Mouse (Mus musculus) midbrain, postnatal 0 days (tissue): ENCODE results near the gene Htra1. TPM values are rescaled to one million over a fixed set of nuclear protein-coding genes. Genes with fewer than 3 reads are reported as not detected.

Experiments used
- ATAC-seq: fragments of 200-750 bp; cut with Nextera tagmentation; 2 replicates; pipeline ENCODE4 v1.8.0; 2017; ENCODE audit warnings: moderate number of reproducible peaks, mild to moderate bottlenecking, moderate TSS enrichment, moderate library complexity; ENCODE audit not compliant: low FRiP score
- DNase-seq: peaks from one replicate; pipeline ENCODE4 v3.0.0-alpha.2; 2015; ENCODE audit warnings: low spot score
- H3K27ac ChIP-seq: fragments of 300-500 bp; sonication (generic); 2 replicates; pipeline ENCODE4 v1.5.1; 2014; ENCODE audit warnings: low read depth, mild to moderate bottlenecking, low read length, mixed read lengths
- H3K27me3 ChIP-seq: fragments of 300-500 bp; sonication (generic); 2 replicates; pipeline ENCODE4 v1.6.1; 2014; ENCODE audit warnings: low read length, control low read depth, mixed read lengths; ENCODE audit not compliant: insufficient read depth
- H3K36me3 ChIP-seq: fragments of 300-500 bp; sonication (generic); 2 replicates; pipeline ENCODE4 v1.6.1; 2014; ENCODE audit warnings: low read length, control low read depth, mixed read lengths; ENCODE audit not compliant: insufficient read depth
- H3K4me1 ChIP-seq: fragments of 300-500 bp; sonication (generic); 2 replicates; pipeline ENCODE4 v1.6.1; 2014; ENCODE audit warnings: mild to moderate bottlenecking, control low read depth, antibody characterized with exemption, low read length, mixed read lengths; ENCODE audit not compliant: insufficient read depth
- H3K4me2 ChIP-seq: fragments of 300-500 bp; sonication (generic); 2 replicates; pipeline ENCODE4 v1.6.1; 2014; ENCODE audit warnings: low read depth, mild to moderate bottlenecking, low read length, mixed read lengths; ENCODE audit not compliant: poor library complexity, severe bottlenecking
- H3K4me3 ChIP-seq: fragments of 300-500 bp; sonication (generic); 2 replicates; pipeline ENCODE4 v1.5.1; 2014; ENCODE audit warnings: low read depth, mild to moderate bottlenecking, low read length, moderate library complexity
- H3K9ac ChIP-seq: fragments of 300-500 bp; sonication (generic); replicated peaks from 2 replicates; pipeline ENCODE4 v1.6.1; 2014; ENCODE audit warnings: mild to moderate bottlenecking, low read length, moderate library complexity, mixed read lengths; ENCODE audit not compliant: poor library complexity, severe bottlenecking
- H3K9me3 ChIP-seq: fragments of 300-500 bp; sonication (generic); 2 replicates; pipeline ENCODE4 v1.6.1; 2016; ENCODE audit warnings: low read length, control low read depth
- CTCF ChIP-seq: IDR thresholded peaks from 2 replicates; pipeline ENCODE4 v1.5.1; 2016; ENCODE audit warnings: antibody characterized with exemption, mild to moderate bottlenecking
- WGBS: fragments of 180-500 bp; shearing (Covaris S2); extraction: QIAGEN DNeasy Blood & Tissue Kit; methylation state at CpG from one replicate; pipeline ENCODE4 v1.1.7; 2014; 5-methylcytosine and 5-hydroxymethylcytosine counted together
- polyA plus RNA-seq: library from polyadenylated mRNA; unstranded; fragments of >200 nt; fragmentation: Nextera tagmentation; extraction: Ambion mirVana; gene quantifications from 2 replicates; pipeline ENCODE4 v1.2.1, GENCODE M21; 2015
- total RNA-seq: library from RNA; depleted of rRNA; stranded (reverse); fragments of >200 nt; gene quantifications from 2 replicates; pipeline ENCODE4 v1.2.3, GENCODE M21; 2014

Htra1 gene
- total and polyA plus RNA-seq, 2 experiments from 2014 or later: 31.8 to 32.9 TPM

DNA sequence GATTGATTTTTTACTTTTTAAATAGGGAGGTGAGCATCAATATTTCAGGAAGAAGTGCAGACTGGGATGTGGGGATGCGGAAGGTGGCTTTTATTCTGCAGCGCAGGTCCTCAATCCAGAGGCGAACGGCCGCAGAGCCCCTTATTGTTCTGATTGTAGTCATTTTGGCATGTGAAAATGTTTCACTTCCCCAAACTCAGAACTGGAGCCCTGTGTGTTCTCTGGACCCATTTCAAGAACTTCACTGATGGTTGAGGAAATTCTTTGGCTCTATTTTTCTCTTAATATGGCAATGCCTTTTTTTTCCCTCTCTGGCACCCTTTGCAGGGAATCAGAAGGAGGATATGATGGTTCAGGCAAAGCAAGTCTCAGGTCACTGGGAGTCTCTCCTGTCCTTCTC, 33.2 kb downstream of the Htra1 start:
- no peaks in the 10 kb centered on the region for H3K27me3 ChIP-seq
- WGBS: 74% methylated on average over 5 of the region's 5 CpGs
- no peak for ATAC-seq

DNA sequence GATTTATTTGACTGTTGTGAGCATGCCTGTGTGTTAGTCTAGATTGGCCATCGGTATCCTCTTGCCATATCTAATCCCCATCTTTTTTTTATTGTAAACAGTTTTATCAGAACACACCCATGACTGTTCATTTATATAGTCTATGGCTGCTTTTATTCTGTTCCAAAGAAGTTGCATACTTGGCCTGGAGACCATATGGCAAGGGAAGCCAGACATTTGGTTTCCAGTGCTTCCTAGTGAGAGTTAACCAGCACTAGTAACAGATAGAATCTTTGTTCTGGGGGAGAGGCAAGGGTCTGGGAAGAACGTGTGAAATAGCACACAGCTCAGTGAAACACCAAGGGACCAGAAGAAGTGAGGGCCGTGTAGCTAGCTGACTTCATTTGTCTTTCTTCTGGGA, 33.6 kb downstream of the Htra1 start:
- H3K27me3 ChIP-seq: no peaks in the 10 kb centered on the region
- no peaks in the 10 kb centered on the region for H3K4me1 ChIP-seq
- H3K9me3 ChIP-seq: no peaks in the 10 kb centered on the region
- no peak overlapping the region for H3K4me2 ChIP-seq
- no peak overlapping the region for H3K4me3 ChIP-seq
- no peak for TF ChIP-seq CTCF
- H3K27ac ChIP-seq: no peak overlapping the region
- no peaks in the 10 kb centered on the region for H3K36me3 ChIP-seq
- 66% methylated on average over 3 of the region's 3 CpGs for WGBS
- H3K9ac ChIP-seq: no peak overlapping the region
- no peak for ATAC-seq
- no peak for DNase-seq

More for the DNA sequence above, 33.2 kb downstream of the Htra1 start:
- Histone ChIP-seq H3K4me1 (no peaks in the 10 kb centered on the region), H3K9me3 (no peaks in the 10 kb centered on the region), H3K27ac (no peak overlapping the region), H3K4me2 (no peak overlapping the region), H3K36me3 (no peaks in the 10 kb centered on the region), H3K9ac (no peak overlapping the region), H3K4me3 (no peak overlapping the region)
- no peak for DNase-seq
- TF ChIP-seq CTCF: no peak

DNA sequence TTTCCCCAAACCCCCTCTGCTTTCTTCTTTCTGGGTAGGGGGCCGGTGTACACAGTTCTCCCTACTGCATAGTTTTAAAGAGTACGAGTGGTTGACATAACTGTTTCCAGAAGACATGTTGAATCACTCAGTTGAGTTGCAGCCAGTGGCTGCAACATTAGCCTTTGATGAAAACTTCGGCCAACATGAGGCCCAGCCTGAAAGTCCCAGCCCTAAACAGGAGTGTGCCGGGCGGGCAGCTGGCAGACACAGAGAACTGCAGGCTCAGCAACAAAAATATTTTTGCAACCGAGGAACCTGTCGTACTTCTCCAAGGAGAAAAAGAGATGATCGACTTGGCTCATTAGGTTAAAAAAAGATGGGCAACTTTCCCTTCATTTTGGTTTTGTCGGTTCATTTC, 36.9 kb downstream of the Htra1 start:
- ATAC-seq: no peak
- Histone ChIP-seq H3K27me3 (no peaks in the 10 kb centered on the region), H3K4me2 (no peak overlapping the region), H3K4me1 (no peaks in the 10 kb centered on the region), H3K4me3 (no peak overlapping the region), H3K36me3 (no peaks in the 10 kb centered on the region), H3K27ac (no peak overlapping the region), H3K9me3 (no peaks in the 10 kb centered on the region), H3K9ac (no peak overlapping the region)
- 90% methylated on average over 9 of the region's 9 CpGs for WGBS
- no peak for DNase-seq
- TF ChIP-seq CTCF: no peak

DNA sequence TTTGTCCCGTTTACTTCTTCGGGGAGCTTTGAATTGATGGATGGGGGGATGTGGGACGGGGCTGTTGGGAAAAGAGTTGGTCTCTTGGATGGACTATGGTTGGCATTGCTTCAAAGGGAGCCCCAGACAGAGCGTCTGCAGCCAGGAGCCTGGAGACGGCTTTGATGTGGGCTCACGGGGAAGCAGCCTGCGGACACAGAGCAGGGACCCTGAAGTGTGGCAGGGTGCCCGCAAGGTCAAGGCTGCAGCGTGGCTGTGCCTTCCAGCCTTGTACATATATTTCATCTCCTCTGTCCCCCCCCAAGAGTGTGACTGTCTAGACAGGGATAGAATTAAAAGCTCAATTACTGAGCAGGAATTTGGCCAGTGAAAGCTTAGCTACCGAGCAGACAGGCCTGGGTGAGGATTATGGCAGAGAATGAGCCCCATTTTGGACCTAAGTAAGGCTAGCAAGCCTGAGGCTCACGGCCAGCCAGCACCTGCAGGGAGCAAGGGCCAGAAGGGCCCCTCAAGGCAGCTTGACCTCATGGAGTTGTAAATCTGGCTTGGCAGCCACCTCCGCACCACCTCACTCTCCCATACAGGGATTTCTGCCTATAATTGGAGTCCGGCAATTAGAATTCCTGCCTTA, 40.5 kb downstream of the Htra1 start:
- peak; percentile 37 for DNase-seq
- H3K4me2 ChIP-seq: no peak overlapping the region
- no peak for TF ChIP-seq CTCF
- H3K27me3 ChIP-seq: no peaks in the 10 kb centered on the region
- no peaks in the 10 kb centered on the region for H3K9me3 ChIP-seq
- WGBS: 52% methylated on average over 13 of the region's 13 CpGs
- ATAC-seq: no peak
- H3K4me3 ChIP-seq: no peak overlapping the region
- no peak overlapping the region for H3K27ac ChIP-seq
- H3K36me3 ChIP-seq: no peaks in the 10 kb centered on the region
- no peak overlapping the region for H3K9ac ChIP-seq
- H3K4me1 ChIP-seq: no peaks in the 10 kb centered on the region

DNA sequence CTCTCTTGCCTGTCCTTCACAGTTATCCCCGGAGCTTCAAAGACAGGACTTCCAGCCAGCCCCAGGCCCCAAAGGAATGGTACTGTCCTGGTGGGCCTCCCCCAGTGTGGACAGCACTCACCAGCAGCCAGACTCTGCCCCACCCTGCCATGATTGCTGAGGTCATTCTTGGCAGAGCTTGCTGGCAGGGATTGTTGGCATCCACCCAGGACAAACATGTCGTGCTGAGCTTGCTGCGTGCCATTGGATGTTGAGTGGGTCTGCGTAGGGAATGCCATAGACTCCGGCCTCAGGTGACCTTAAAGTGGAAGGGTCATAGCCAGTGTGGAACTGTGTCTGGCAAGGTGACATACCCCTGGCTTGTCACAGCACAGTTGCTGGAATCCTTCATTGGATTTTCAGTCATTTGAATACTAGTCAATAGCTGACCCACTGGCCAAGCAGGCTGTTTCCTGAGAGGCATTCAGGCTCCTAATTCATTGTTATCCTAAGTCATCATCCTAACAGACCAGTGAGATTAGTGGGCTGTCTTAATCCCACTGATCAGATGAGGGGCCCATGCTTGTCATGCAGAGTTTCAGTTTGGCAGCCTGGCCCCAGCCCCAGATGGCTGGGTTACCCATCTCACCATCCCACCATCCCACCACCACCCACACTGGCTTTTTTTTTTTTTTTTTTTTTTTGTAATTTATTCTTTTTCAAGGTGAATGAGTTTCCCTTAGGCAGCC, 42.0 kb downstream of the Htra1 start:
- H3K9me3 ChIP-seq: no peaks in the 10 kb centered on the region
- ATAC-seq (0 out of 2 replicates have a peak, but pooled peaks have one; percentile 44), DNase-seq (peak; percentile 77)
- no peak overlapping the region for H3K9ac ChIP-seq
- H3K4me2 ChIP-seq: no peak overlapping the region
- no peaks in the 10 kb centered on the region for H3K36me3 ChIP-seq
- 53% methylated on average over 5 of the region's 5 CpGs for WGBS
- TF ChIP-seq CTCF: no peak
- H3K4me1 ChIP-seq: no peaks in the 10 kb centered on the region
- H3K27ac ChIP-seq: no peak overlapping the region
- H3K4me3 ChIP-seq: no peak overlapping the region
- H3K27me3 ChIP-seq: no peaks in the 10 kb centered on the region

GRCm38 (mm10) chr7:130978545-130978944, 42.6 kb downstream of the Htra1 start:
- no peaks in the 10 kb centered on the region for H3K36me3 ChIP-seq
- no peak for TF ChIP-seq CTCF
- no peak overlapping the region for H3K9ac ChIP-seq
- no peaks in the 10 kb centered on the region for H3K4me1 ChIP-seq
- no peaks in the 10 kb centered on the region for H3K9me3 ChIP-seq
- H3K4me3 ChIP-seq: no peak overlapping the region
- 81% methylated on average over 1 of the region's 1 CpGs for WGBS
- ATAC-seq: no peak
- DNase-seq: no peak
- no peaks in the 10 kb centered on the region for H3K27me3 ChIP-seq
- no peak overlapping the region for H3K27ac ChIP-seq
- H3K4me2 ChIP-seq: no peak overlapping the region
